In the genomic region with DNA sequence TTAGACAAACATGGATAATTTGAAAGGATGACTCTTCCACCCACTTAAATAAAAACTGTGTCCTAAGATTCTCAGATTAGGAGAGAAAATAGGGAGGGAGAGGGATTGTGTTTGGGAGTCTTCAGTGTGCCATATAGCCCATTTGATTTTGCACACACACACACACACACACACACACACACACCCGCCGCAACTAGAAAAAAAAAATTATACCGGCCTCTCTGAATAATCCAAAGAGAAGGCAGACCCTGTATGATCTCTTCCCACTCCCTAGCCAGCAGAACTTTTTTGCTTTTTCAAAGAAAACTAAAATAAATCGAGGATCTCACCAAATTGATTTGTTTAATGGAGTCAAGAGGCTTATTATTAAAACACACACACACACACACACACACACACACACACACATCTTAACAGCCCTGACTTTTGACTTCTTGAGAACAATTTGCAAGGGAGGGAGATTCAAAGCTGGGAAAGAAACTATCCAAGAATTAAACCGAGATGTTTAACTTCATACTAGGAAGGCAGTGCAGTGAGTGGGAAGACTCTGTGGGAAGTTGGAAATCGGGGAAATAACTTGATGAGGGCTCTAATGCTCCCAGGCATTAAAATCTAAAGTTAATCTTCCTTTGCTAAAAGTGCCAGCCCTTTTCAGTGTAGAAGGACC, we compare ENCODE assay signal across 16 mouse cellular contexts. TPM values are rescaled to one million over a fixed set of nuclear protein-coding genes. Genes with fewer than 3 reads are reported as not detected.
DNase-seq lines count a peak whose midpoint lies in the region; ATAC-seq and TF ChIP-seq lines count a peak whose summit lies in the region.
"Had no signal": no experiment of that assay in that cellular context is flagged by ENCODE, and none has a peak within 500 bp of the region (broad histone marks: within the 10 kb centered on the region; RNA-seq: fewer than 3 reads in every experiment).

No protein-coding gene starts in this region.

- H3K36me3 ChIP-seq in G1E (replicated peaks): peaks cover 18% of the 10 kb centered on the region
- H3K36me3 ChIP-seq in hindbrain, embryonic 12.5 days: no peaks in the 10 kb centered on the region
- H3K36me3 ChIP-seq in midbrain, embryonic 14.5 days (ENCODE audit: control insufficient read depth, insufficient read depth, low read length): no peaks in the 10 kb centered on the region

- peak overlapping the region; percentile 74 for H3K9ac ChIP-seq in hindbrain, embryonic 12.5 days
- H3K9ac ChIP-seq in midbrain, embryonic 14.5 days (replicated peaks; ENCODE audit: low read length): peak overlapping the region; percentile 63; the same call in 1 of the 2 replicates

- peak overlapping the region; percentile 44; the same call in 1 of the 2 replicates for H3K27ac ChIP-seq in hindbrain, embryonic 12.5 days
- no peak overlapping the region for H3K27ac ChIP-seq in midbrain, embryonic 14.5 days (replicated peaks; ENCODE audit: low read depth, low read length)

- H3K4me3 ChIP-seq in G1E (ENCODE audit: low read depth, low read length): peak overlapping the region; percentile 73; the same call in 1 of the 2 replicates
- peak overlapping the region; percentile 49 for H3K4me3 ChIP-seq in hindbrain, embryonic 12.5 days
- peak overlapping the region; percentile 49 for H3K4me3 ChIP-seq in midbrain, embryonic 14.5 days (replicated peaks; ENCODE audit: low read depth, low read length)

- 5% methylated on average over 6 of the region's 6 CpGs for WGBS in hindbrain, embryonic 12.5 days
- WGBS in midbrain, embryonic 14.5 days: 3% methylated on average over 6 of the region's 6 CpGs

- peaks cover 47% of the 10 kb centered on the region for H3K27me3 ChIP-seq in G1E (ENCODE audit: insufficient read depth, low read length)
- peaks cover 93% of the 10 kb centered on the region for H3K27me3 ChIP-seq in hindbrain, embryonic 12.5 days
- H3K27me3 ChIP-seq in midbrain, embryonic 14.5 days (ENCODE audit: control insufficient read depth, insufficient read depth, low read length): peaks cover 54% of the 10 kb centered on the region

- peak; percentile 12 for DNase-seq in embryo, embryonic 11 days
- no peak for DNase-seq in embryo, embryonic 9.5 days (ENCODE audit: extremely low spot score)
- no peak for DNase-seq in G1E (ENCODE audit: low spot score)
- DNase-seq in midbrain, embryonic 14.5 days: peak; percentile 42
- no peak for DNase-seq in spleen, postnatal 36 days (ENCODE audit: low spot score in 2 of 2)
- DNase-seq in adrenal gland, adult 18-20 months (ENCODE audit: low spot score in 2 of 2): no peak
- DNase-seq in lung, postnatal 14 days: no peak
- DNase-seq: cerebellum, adult 18-20 months; heart, postnatal 4 days; kidney, adult 8-10 months; layer of hippocampus, adult 9-11 months; left cerebral cortex, postnatal 4 days; lung, adult 2 months had no signal

- peak overlapping the region; percentile 66 for H3K4me2 ChIP-seq in hindbrain, embryonic 12.5 days (replicated peaks)
- peak overlapping the region; percentile 80 for H3K4me2 ChIP-seq in midbrain, embryonic 14.5 days (ENCODE audit: low read length)

- H3K9me3 ChIP-seq in G1E (replicated peaks): peaks cover 18% of the 10 kb centered on the region
- no peaks in the 10 kb centered on the region for H3K9me3 ChIP-seq in hindbrain, embryonic 12.5 days (replicated peaks)
- no peaks in the 10 kb centered on the region for H3K9me3 ChIP-seq in midbrain, embryonic 14.5 days (ENCODE audit: control insufficient read depth, low read length)

- TF ChIP-seq CTCF in G1E (IDR thresholded peaks at IDR 0.05; ENCODE audit: low read depth, low read length): no peak

- peaks cover 54% of the 10 kb centered on the region for H3K4me1 ChIP-seq in G1E (ENCODE audit: insufficient read depth, low read depth, low read length)
- peaks cover 29% of the 10 kb centered on the region for H3K4me1 ChIP-seq in hindbrain, embryonic 12.5 days
- peaks cover 10% of the 10 kb centered on the region for H3K4me1 ChIP-seq in midbrain, embryonic 14.5 days (ENCODE audit: control insufficient read depth, insufficient read depth, low read length)

- no peak for ATAC-seq in G1E (ENCODE audit: extremely low read depth, insufficient number of reproducible peaks, low FRiP score, poor library complexity, severe bottlenecking)
- no peak for ATAC-seq in hindbrain, embryonic 12.5 days (ENCODE audit: low FRiP score)
- ATAC-seq in midbrain, embryonic 14.5 days (ENCODE audit: low FRiP score, low TSS enrichment): no peak

RNA-seq across cellular contexts. Expression of gene Pax3, which starts 2.4 kb away (rescaled TPM):
- total RNA-seq in G1E (2014; fragmentation: Nextera tagmentation): 22.1 and 22.9 TPM in 2 replicates
- total RNA-seq in G1E (2017): 8.5 and 11.4 TPM in 2 replicates
- polyA plus RNA-seq in G1E (2012): 7.4 and 7.9 TPM in 2 replicates
- polyA plus RNA-seq in hindbrain, embryonic 12.5 days (2016; fragmentation: Nextera tagmentation; extraction: Ambion mirVana): 32.7 and 37.5 TPM in 2 replicates
- polyA plus RNA-seq in midbrain, embryonic 14.5 days (2014; fragmentation: Nextera tagmentation; extraction: Ambion mirVana): 16.0 and 23.6 TPM in 2 replicates
- total RNA-seq in adrenal gland, adult 18-20 months (2021): not detected
- total RNA-seq: left cerebral cortex, postnatal 4 days; monocyte, adult 5-6 weeks had no signal
- polyA plus RNA-seq: gonadal fat pad, adult 2 months; lung, adult 2 months had no signal

Comparison
In these comparisons a context has a peak if more than half of its experiments do, and no peak if none do; other contexts are left out.
1. DNase-seq: peak in embryo, embryonic 11 days (single experiment) and midbrain, embryonic 14.5 days (single experiment); none in embryo, embryonic 9.5 days (single experiment), G1E (single experiment), spleen, postnatal 36 days (0 of 2), adrenal gland, adult 18-20 months (0 of 2) and lung, postnatal 14 days (single experiment).
2. Peak in every context shown above with its lines, with median percentiles within 50 percentile points of each other: H3K4me3 ChIP-seq.